Mouse (Mus musculus): ENCODE measurements around the gene Klhl23. TPM values are rescaled to one million over a fixed set of nuclear protein-coding genes. Genes with fewer than 3 reads are reported as not detected.
A peak's percentile ranks its signal among the peaks of the same experiment; 100 is the strongest.

Gene Klhl23
- total and polyA plus RNA-seq, 2 experiments from 2014 or later: 43.0 to 129 TPM

DNA sequence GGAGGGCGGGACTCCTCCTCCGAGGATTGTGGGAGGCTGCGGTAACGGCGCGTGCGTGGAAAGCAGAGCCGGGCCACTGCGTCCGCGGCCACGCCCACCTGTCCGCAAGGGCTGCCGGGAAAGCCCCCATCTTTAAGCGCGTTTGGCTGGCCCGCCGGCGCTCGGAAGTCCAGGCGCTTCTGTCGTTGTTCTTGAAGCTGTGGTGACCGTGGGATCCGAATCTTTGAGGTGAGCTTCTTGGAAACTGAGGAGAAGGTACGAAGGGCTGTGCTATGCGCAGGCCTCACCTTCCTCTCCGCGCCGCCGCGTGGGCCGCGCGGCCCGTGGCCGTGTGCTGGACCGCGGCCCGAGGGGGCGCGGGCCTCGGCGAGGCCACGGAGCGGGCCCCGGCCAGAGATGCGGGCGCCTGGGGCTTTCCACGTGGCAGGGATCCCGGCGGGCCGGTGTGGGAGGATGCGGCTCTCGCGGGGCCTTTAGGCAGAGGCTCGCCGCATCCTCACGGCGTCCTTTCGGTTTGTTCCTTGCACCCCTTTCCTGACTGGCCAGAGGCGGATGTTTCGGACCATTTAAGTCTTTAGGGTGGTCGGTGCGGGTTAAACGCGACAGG lies 39.8 kb downstream of the Klhl23 start, which contains the start of gene Ssb:
Gene Ssb (plus strand): TSS at position 78 of the 607 bp plus-strand sequence.
- WGBS: under 1% methylated on average over 58 of the region's 66 CpGs
- peak within 1 kb of the TSS; percentile 90 for H3K27ac ChIP-seq (ENCODE audit: low read depth)

DNA sequence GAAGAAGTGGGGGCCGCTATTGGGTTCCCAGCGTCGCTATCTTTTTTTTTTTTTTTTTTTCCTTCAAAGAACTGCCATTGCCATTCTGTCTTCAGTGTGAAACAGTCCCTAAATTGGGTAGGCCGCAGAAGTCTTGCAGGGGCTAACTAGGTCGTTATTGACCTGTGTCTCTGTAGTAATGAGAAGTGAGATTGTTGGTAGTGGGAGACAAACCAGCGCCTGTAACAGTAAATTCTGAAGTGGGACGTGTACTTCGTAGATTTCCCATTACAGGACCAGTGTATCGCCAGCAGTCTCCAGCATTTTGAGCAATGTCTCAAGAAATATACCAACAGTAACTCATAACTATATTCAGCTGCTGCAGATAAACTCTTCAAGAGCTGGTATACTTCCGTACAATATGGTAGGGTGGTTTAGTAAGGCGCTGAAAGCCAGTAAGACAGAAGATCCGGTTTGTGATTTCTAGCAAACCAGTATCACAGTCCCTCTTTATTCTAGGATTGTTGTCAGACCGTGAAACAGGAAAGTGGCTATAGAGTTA lies 40.4 kb downstream of the Klhl23 start:
- peaks cover 8% of the 10 kb centered on the region for H3K4me1 ChIP-seq (ENCODE audit: control insufficient read depth, insufficient read depth)
- peaks cover 7% of the 10 kb centered on the region; the same call in 1 of the 2 replicates for H3K36me3 ChIP-seq (replicated peaks; ENCODE audit: control insufficient read depth, insufficient read depth, low read length)
- DNase-seq (ENCODE audit: low spot score) (no peak), ATAC-seq (ENCODE audit: insufficient read depth, low read depth) (no peak)
- H3K27me3 ChIP-seq (ENCODE audit: control insufficient read depth, insufficient read depth, low read length): no peaks in the 10 kb centered on the region
- peak overlapping the region; percentile 98 for H3K9ac ChIP-seq (replicated peaks; ENCODE audit: low read depth, low read length)
- H3K4me2 ChIP-seq (ENCODE audit: low read depth, low read length): peak overlapping the region; percentile 81
- H3K4me3 ChIP-seq (ENCODE audit: low read depth, low read length): peak overlapping the region; percentile 97
- 2% methylated on average over 13 of the region's 13 CpGs for WGBS
- TF ChIP-seq EP300 (IDR thresholded peaks at IDR 0.05; ENCODE audit: low read depth): no peak
- no peak for TF ChIP-seq CTCF (IDR thresholded peaks at IDR 0.05; ENCODE audit: low read depth)
- H3K27ac ChIP-seq (ENCODE audit: low read depth): peak overlapping the region; percentile 90
- no peaks in the 10 kb centered on the region for H3K9me3 ChIP-seq (replicated peaks; ENCODE audit: control insufficient read depth, low read length)

More for the DNA sequence above, 39.8 kb downstream of the Klhl23 start, which contains the start of gene Ssb:
- Histone ChIP-seq H3K9me3 (replicated peaks; ENCODE audit: control insufficient read depth, low read length) (no peaks in the 10 kb centered on the region), H3K4me2 (ENCODE audit: low read depth, low read length) (peak within 1 kb of the TSS; percentile 81), H3K9ac (replicated peaks; ENCODE audit: low read depth, low read length) (peak within 1 kb of the TSS; percentile 98), H3K4me1 (ENCODE audit: control insufficient read depth, insufficient read depth) (peaks cover 8% of the 10 kb centered on the region), H3K27me3 (ENCODE audit: control insufficient read depth, insufficient read depth, low read length) (no peaks in the 10 kb centered on the region), H3K36me3 (replicated peaks; ENCODE audit: control insufficient read depth, insufficient read depth, low read length) (peaks cover 6% of the 10 kb centered on the region; the same call in 1 of the 2 replicates), H3K4me3 (ENCODE audit: low read depth, low read length) (peak within 1 kb of the TSS; percentile 97)
- DNase-seq (ENCODE audit: low spot score) (peak; percentile 94), ATAC-seq (ENCODE audit: insufficient read depth, low read depth) (peak; percentile 98)
- TF ChIP-seq EP300 (IDR thresholded peaks at IDR 0.05; ENCODE audit: low read depth) (no peak), CTCF (IDR thresholded peaks at IDR 0.05; ENCODE audit: low read depth) (no peak)

GRCm38 (mm10) chr2:69883990-69884391 lies 62.2 kb downstream of the Klhl23 start:
- Histone ChIP-seq H3K36me3 (replicated peaks; ENCODE audit: control insufficient read depth, insufficient read depth, low read length) (0 out of 2 replicates have a peak, but pooled peaks cover 7% of the 10 kb centered on the region), H3K27ac (ENCODE audit: low read depth) (no peak overlapping the region), H3K4me1 (ENCODE audit: control insufficient read depth, insufficient read depth) (peaks cover 7% of the 10 kb centered on the region), H3K4me2 (ENCODE audit: low read depth, low read length) (no peak overlapping the region), H3K27me3 (ENCODE audit: control insufficient read depth, insufficient read depth, low read length) (no peaks in the 10 kb centered on the region), H3K9me3 (replicated peaks; ENCODE audit: control insufficient read depth, low read length) (no peaks in the 10 kb centered on the region), H3K4me3 (ENCODE audit: low read depth, low read length) (no peak overlapping the region), H3K9ac (replicated peaks; ENCODE audit: low read depth, low read length) (no peak overlapping the region)
- TF ChIP-seq EP300 (IDR thresholded peaks at IDR 0.05; ENCODE audit: low read depth): no peak
- TF ChIP-seq CTCF (IDR thresholded peaks at IDR 0.05; ENCODE audit: low read depth): no peak
- WGBS: 50% methylated on average over 2 of the region's 2 CpGs
- no peak for ATAC-seq (ENCODE audit: insufficient read depth, low read depth)
- no peak for DNase-seq (ENCODE audit: low spot score)

DNA sequence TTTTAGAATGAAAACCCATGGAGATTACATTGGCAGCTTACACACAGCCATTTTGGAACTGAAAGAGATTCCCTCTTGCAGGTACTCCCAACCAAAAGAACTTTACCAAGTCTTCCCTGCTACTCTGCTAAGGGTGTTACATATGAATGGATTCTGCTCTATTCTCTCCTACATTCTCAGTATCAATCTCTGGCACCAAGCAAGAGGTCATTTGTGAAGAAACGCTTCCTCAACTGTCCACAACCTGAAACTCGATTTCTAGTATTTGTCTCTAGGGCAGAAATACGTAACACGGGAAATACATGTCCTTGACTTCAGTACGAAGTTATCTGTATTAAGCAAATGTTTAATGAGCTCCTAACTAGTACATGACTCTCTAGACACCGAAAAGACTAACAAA lies 62.8 kb downstream of the Klhl23 start:
- no peak for DNase-seq (ENCODE audit: low spot score)
- no peaks in the 10 kb centered on the region for H3K27me3 ChIP-seq (ENCODE audit: control insufficient read depth, insufficient read depth, low read length)
- no peaks in the 10 kb centered on the region for H3K9me3 ChIP-seq (replicated peaks; ENCODE audit: control insufficient read depth, low read length)
- WGBS: 45% methylated on average over 6 of the region's 6 CpGs
- TF ChIP-seq EP300 (IDR thresholded peaks at IDR 0.05; ENCODE audit: low read depth) (no peak), CTCF (IDR thresholded peaks at IDR 0.05; ENCODE audit: low read depth) (no peak)
- ATAC-seq (ENCODE audit: insufficient read depth, low read depth): no peak
- 0 out of 2 replicates have a peak, but pooled peaks cover 2% of the 10 kb centered on the region for H3K36me3 ChIP-seq (replicated peaks; ENCODE audit: control insufficient read depth, insufficient read depth, low read length)
- H3K27ac ChIP-seq (ENCODE audit: low read depth): no peak overlapping the region
- H3K4me1 ChIP-seq (ENCODE audit: control insufficient read depth, insufficient read depth): peaks cover 7% of the 10 kb centered on the region
- H3K4me2 ChIP-seq (ENCODE audit: low read depth, low read length): peak overlapping the region; percentile 87
- peak overlapping the region; percentile 82 for H3K4me3 ChIP-seq (ENCODE audit: low read depth, low read length)
- H3K9ac ChIP-seq (replicated peaks; ENCODE audit: low read depth, low read length): peak overlapping the region; percentile 87

DNA sequence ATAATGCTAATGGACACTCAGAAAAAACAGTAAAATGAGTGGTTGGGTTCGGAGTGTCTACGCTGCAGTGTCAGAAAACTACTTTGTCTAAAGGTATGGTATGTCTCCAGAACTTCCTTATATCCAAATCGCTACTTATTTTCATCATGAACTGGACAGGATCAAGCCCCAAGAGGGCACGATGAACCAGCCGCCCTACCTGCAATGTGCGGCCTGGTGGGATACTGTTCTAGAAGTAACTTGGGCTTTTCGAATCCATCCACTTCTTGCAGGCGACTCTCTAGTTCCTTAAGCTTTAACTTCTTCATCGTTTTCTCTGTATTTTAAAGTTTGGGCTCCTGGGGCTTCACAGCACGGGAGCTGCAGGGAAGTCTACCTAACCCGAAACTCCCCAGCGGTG lies 63.3 kb downstream of the Klhl23 start:
- DNase-seq (ENCODE audit: low spot score) (no peak), ATAC-seq (ENCODE audit: insufficient read depth, low read depth) (peak; percentile 21)
- TF ChIP-seq EP300 (IDR thresholded peaks at IDR 0.05; ENCODE audit: low read depth) (no peak), CTCF (IDR thresholded peaks at IDR 0.05; ENCODE audit: low read depth) (no peak)
- H3K36me3 ChIP-seq (replicated peaks; ENCODE audit: control insufficient read depth, insufficient read depth, low read length): no peaks in the 10 kb centered on the region
- H3K9ac ChIP-seq (replicated peaks; ENCODE audit: low read depth, low read length): peak overlapping the region; percentile 87
- H3K4me1 ChIP-seq (ENCODE audit: control insufficient read depth, insufficient read depth): peaks cover 7% of the 10 kb centered on the region
- WGBS: 5% methylated on average over 12 of the region's 12 CpGs
- peak overlapping the region; percentile 76 for H3K27ac ChIP-seq (ENCODE audit: low read depth)
- H3K4me2 ChIP-seq (ENCODE audit: low read depth, low read length): peak overlapping the region; percentile 87
- H3K9me3 ChIP-seq (replicated peaks; ENCODE audit: control insufficient read depth, low read length): no peaks in the 10 kb centered on the region
- no peaks in the 10 kb centered on the region for H3K27me3 ChIP-seq (ENCODE audit: control insufficient read depth, insufficient read depth, low read length)
- H3K4me3 ChIP-seq (ENCODE audit: low read depth, low read length): peak overlapping the region; percentile 82
